Mouse (Mus musculus) frontal cortex, postnatal 10 days (tissue): ENCODE measurements around the gene Borcs8.
A peak's percentile ranks its signal among the peaks of the same experiment; 100 is the strongest.

Source experiments
- DNase-seq, 2 experiments: peaks; one replicate each; pipeline ENCODE4 v3.0.0; 2022; ENCODE audit warnings: low spot score in 2 of 2, mixed read lengths in 1 of 2

Gene Borcs8

DNA sequence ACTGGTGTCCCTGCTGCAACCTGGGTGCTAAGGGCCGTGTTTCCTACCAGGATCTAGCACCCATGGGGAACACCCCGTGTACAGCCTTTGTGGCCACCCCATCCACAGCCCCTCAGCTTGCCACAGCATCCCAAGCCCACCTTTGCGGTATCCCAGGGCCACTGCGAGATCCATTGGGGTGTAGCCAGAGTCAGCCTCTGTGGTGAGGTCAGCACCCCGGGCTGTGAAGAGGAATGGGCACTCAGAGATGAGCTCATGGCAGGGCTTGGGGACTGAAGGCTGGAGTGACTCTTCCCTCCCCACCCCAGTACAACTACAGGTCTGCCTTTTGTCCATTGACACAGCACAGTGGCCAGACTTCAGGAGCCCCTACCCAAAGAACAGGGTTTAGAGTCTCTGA, 5.2 kb upstream of the Borcs8 start:
- no peak for DNase-seq

DNA sequence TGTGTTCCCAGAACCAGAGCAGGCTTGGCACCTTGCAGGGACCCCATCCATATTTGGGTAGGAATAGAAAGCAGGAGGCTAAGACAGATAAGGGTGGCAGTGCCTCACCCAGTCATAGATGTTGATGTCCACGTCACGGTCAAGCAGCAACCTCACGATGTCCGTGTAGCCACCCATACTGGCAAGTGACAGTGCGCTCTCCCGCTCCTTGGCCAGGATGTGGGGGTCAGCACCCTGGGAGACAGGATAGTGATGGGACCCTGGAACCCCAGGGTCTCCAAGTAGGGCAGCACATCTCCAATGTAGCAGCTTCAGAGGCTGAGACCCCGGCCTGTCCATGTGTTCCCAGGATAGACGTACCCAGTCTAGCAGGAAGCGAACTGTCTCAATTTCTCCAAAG, 4.4 kb upstream of the Borcs8 start:
- DNase-seq: no peak

DNA sequence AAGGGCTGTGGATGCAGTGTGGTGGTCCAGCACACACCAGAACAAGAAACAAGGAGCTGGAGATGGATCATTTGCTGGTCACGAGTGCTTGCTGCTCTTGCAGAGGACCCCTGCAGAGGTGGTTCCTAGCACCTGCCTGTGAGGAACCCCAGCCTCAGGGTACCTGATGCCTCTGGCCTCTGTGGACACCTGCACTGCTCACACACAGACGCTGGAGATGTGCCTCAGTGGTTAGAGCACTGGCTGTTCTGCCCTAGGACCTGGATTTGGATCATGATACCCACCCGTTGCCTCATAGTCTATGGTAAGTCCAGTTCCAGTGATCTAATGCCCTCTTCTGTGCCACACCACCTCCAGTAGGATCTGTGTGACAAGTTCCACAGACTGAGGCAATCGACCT, 2.7 kb upstream of the Borcs8 start:
- DNase-seq: no peak

DNA sequence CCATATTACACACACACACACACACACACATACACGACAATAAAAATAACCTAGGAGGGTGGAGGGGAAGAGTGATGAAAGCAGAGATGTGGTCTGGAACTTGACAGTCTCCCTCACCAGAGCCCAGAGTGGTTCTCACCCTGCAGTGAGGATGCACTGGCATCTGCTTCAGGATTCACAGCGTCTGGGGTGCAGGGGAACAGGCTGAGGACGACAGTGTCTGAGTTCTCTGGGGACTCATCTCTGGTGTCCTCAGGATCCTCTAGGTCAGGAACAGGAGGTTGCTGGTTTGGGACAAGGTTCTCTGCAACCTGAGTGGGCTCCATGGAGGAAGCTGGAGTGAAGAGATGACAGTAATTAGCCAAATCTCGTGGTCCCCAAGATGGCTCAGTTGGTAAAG, 1.4 kb upstream of the Borcs8 start:
- DNase-seq: no peak

GRCm38 (mm10) chr8:70139981-70140380, 682 bp downstream of the Borcs8 start:
- no peak for DNase-seq

GRCm38 (mm10) chr8:70147678-70148607, 8.6 kb downstream of the Borcs8 start:
- DNase-seq: no peak

GRCm38 (mm10) chr8:70150158-70150557, 10.9 kb downstream of the Borcs8 start:
- DNase-seq: no peak

DNA sequence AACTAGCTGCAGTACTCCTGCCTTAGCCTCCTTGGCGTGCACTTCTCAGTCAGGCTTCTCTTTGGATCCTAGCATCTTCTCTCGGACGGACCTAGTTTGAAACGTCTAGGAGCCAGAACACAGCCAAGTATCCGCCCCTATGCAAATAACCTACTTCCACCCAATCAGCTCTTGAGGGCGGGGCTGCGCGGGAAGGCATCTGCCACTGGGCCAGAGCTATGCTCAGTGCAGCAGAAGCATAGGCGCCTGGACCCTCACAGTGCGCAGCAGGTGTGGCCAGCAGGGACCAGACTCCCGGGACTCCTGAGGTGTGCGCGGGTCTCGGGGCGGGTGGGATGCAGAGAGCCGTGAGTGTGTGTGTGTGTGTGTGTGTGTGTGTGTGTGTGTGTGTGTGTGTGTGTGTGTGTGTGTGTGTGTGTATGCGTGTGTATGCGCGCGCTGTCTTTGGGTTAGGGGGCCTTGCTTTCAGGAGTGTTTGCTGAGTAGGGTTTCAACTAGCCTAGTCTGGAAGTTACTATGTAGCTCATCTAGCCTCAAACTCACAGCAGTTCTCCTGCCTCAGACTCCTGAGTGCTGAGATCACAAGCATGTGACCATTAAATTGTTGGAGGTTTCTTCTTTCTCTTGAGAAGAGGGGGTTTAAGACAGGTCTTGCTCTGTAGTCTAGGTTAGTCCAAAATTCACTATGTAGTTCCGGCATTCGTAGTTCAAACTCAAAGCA, 13.4 kb downstream of the Borcs8 start:
- peak in 1 of 2 experiments; percentile 64 for DNase-seq

DNA sequence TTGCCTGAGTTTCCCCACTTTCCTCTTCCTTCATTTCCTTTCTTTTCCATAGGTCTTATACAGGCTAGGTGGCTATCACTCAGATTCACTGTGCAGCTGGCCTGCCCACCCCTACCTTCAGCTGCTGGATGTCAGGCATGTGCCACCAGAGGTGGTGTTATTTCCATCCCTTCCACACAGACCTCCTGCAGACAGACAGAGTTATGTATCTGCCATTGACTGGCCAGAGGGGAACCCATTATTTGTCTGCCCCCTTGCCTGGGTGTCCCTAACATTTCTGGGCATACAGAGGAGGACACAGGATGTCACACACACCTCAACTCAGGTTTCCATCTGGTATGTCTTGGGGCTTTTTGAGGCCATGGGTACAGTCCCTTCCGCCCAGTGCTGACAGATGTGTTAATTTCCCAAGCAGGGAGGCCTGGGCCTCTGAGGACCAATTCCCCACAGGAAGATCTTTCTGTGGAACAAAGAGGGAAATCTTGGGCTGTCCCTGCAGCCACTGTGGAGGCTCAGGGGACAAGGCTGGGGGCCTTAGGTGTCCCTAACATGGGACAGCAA, 18.0 kb downstream of the Borcs8 start:
- DNase-seq: no peak

- peak; percentile 66 to 74 for DNase-seq
These were observed 19.0 kb downstream of the Borcs8 start for GRCm38 (mm10) chr8:70158069-70158853.

DNA sequence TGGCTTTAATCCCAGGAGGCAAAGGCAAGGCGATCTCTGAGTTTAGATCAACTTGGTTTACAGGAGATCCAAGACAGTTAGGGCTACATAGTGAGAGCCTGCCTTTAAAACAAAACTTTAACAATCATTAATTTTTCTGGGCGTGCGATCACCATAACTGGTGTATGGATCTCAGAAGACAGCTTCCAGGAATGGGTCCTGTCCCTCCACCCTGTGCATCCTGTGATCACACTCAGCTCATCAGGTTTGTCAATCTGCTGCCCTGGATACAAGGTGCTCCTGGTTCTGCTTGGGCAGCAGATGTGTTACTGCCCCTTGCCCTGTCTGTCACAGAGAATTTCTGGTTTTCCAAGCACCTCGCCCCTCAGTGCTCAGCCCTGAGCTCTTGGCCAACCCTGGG, 19.9 kb downstream of the Borcs8 start:
- DNase-seq: no peak

DNA sequence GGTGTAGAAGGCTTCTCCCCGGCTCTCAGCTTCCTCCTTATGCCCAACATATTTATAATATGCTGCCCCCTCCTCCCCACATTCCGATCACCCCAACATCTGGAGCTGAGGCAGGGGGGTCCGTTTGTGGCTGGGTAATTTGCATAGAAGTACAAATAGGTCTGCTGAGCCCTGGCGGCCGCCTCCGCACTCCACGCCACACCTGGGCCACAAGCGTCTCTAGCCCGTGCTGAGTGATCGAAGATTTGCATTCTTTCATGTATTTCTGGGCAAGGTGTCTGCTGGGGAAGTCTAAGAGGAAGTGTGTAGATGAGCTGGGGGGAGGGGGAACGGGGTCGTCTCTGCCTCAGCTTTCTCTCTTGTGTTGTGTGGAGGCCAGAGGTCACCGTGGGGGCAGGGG, 20.7 kb downstream of the Borcs8 start:
- no peak for DNase-seq

GRCm38 (mm10) chr8:70163316-70163715, 24.0 kb downstream of the Borcs8 start:
- DNase-seq: no peak

GRCm38 (mm10) chr8:70166504-70167110, 27.3 kb downstream of the Borcs8 start:
- peak in 1 of 2 experiments; percentile 50 for DNase-seq

GRCm38 (mm10) chr8:70170116-70170515, 30.8 kb downstream of the Borcs8 start:
- no peak for DNase-seq

DNA sequence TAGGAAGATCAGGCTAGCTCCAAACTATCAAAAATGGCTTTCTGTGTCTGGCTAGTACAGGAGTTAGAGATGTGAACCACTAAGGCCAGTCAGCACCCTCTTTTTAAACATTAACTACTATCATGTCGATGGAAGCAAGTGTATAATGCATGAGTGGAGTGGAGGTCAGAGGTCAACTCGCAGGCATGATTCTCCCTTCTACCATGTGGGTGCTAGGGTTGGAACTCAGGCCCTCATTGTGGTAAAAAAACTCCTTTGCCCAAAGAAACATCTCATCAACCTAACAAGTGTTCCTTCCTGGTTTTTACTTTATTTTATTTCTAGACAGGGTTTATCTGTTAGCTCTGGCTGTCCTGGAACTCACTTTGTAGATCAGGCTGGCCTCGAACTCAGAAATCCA, 31.4 kb downstream of the Borcs8 start:
- no peak for DNase-seq

GRCm38 (mm10) chr8:70171240-70171639, 31.9 kb downstream of the Borcs8 start:
- DNase-seq: no peak

DNA sequence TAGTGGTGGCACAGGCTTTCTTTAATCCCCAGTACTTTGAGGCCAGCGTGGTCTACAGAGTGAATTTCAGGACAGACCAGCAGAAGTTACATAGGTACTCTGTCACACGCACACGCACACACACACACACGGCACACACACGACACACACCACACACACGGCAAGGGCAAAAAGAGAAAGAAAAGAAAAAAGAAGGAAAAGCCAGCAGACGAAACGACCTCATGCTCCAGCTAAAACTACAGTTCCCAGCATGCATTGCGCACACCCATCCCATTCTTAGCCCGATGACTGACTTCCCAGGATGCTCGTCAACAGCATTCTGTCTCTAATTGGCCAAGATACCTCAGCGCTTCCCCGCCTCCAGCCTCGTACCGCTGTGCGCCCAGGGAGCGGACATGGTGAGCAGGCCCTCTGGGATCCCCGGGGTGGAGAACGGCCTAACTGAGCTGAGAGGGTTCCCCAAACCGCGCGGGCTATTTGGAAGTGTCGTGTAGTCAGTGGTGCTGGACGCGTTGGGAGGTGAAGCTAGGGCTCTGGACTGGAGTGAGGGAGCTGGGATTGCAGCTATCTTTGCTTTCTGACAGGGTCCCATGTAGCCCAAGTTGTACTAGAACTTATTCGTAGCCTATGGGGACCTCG, 32.9 kb downstream of the Borcs8 start, which contains the start of gene Tmem161a:
Gene Tmem161a (plus strand): TSS at position 314 of the 639 bp plus-strand sequence.
- peak; percentile 88 to 90 for DNase-seq

- DNase-seq: no peak
These were observed 34.0 kb downstream of the Borcs8 start for GRCm38 (mm10) chr8:70173320-70173719.

DNA sequence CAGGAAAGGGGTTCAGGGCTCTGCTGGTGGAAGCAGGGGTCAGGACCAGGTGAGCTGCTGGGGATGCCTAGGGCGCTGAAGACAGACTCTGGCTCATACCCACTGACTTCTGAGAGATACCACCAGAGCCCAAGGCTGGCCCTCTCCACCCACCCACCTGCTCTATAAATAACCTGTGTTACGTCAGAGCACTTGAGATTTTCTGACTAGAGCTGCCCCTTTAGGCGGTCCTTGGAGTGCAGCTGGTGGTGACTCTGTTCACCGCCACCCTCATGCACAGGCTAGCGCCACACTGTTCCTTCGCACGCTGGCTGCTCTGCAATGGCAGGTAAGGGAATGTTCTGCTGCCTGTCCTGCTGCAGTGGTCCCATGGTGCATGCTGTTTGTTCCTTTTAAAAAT, 34.8 kb downstream of the Borcs8 start:
- DNase-seq: no peak

- DNase-seq: no peak
These were observed 38.9 kb downstream of the Borcs8 start for GRCm38 (mm10) chr8:70178231-70178630.
